Mouse (Mus musculus): ENCODE measurements around the gene Bmper.

DNA sequence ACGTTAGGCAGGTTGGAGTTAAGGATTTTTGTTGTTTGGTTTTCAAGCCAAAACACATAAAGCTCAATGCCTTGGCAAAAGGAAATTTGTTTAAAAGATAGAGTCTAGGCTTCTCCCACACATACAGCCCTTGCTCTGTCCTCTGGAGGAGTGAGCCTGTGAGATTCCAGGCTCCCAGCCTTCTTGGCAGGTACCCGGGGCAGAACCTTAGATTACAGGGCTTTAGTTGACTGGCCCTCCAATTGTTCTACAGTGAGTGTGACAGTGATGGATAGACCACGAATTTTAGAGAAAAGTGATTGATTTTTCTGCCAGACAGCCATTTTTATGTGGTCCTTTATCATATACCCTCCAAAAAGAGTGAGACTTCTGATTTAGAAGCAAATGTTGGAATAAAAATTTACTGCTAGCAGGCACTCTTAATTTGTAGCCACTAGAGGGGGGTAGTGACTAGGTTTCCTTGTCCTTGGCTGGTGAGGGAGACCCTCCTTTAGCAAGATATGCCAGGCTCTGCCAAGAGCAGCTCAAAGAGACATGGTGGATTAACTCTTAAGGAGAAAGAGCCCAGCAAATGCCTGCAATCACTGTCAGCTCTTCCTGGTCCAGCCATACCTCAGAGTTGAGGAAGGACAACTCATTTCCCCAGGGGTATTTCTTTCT lies 240.2 kb downstream of the Bmper start:
- TF ChIP-seq CTCF (IDR thresholded peaks at IDR 0.05; ENCODE audit: borderline replicate concordance, insufficient read depth, low read length), result no peak
- no peak for TF ChIP-seq POLR2A (IDR thresholded peaks at IDR 0.05; ENCODE audit: low read depth, low read length)

Measured in embryonic fibroblast, embryonic 13.5 days (primary cell).